Mouse (Mus musculus): ENCODE measurements around the gene Bsdc1. TPM values are rescaled to one million over a fixed set of nuclear protein-coding genes. Genes with fewer than 3 reads are reported as not detected.

Gene Bsdc1
- polyA plus RNA-seq, 1 experiment from 2014 or later = 25.0 TPM

- 79% methylated on average over 24 of the region's 24 CpGs for WGBS
- H3K4me2 ChIP-seq (ENCODE audit: low read depth, low read length) = no peak overlapping the region
- H3K27me3 ChIP-seq (ENCODE audit: control insufficient read depth, insufficient read depth, low read length) = no peaks in the 10 kb centered on the region
- H3K9me3 ChIP-seq (replicated peaks; ENCODE audit: control insufficient read depth, low read length) = no peaks in the 10 kb centered on the region
- H3K4me3 ChIP-seq (ENCODE audit: low read length) = no peak overlapping the region
- no peak overlapping the region for H3K27ac ChIP-seq (ENCODE audit: low read length)
- H3K4me1 ChIP-seq (ENCODE audit: control insufficient read depth, insufficient read depth, low read length) = peaks cover 10% of the 10 kb centered on the region
- ATAC-seq (replicated peaks; ENCODE audit: extremely low read depth, insufficient read depth, low FRiP score) = no peak
- no peak overlapping the region for H3K9ac ChIP-seq (ENCODE audit: low read length)
- peaks cover 29% of the 10 kb centered on the region for H3K36me3 ChIP-seq (ENCODE audit: control insufficient read depth, insufficient read depth)
Observed at GRCm38 (mm10) chr4:129463097-129464059, 2.0 kb downstream of the Bsdc1 start.

DNA sequence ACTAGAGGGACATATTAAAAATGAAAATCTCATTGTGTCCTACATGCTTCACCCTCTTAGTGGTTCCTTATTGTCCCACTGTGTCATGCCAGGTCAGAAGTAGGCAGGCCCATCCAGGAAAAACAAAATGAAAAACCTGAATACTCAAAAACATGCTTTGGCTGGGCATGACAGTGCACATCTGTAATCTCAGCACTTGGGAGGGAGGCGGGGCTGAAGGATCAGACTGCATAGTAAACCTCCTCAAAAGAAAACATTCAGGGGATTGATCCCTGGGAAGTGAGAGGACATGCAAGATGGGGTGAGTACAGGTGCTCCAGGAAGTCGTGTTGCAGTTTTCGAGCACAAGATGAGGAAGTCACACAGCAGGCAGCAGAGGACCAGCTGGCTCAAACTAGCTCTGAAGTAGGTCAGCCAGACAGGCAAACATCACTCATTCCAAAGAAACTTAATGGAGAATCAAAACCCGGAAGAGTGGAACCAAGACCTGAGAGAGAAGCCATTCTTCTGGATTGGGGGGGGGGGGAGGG is 3.0 kb downstream of the Bsdc1 start:
- WGBS = 86% methylated on average over 4 of the region's 4 CpGs
- Histone ChIP-seq H3K27me3 (ENCODE audit: control insufficient read depth, insufficient read depth, low read length) (no peaks in the 10 kb centered on the region), H3K9me3 (replicated peaks; ENCODE audit: control insufficient read depth, low read length) (no peaks in the 10 kb centered on the region), H3K4me2 (ENCODE audit: low read depth, low read length) (no peak overlapping the region), H3K4me1 (ENCODE audit: control insufficient read depth, insufficient read depth, low read length) (peaks cover 10% of the 10 kb centered on the region), H3K4me3 (ENCODE audit: low read length) (no peak overlapping the region), H3K9ac (ENCODE audit: low read length) (no peak overlapping the region), H3K27ac (ENCODE audit: low read length) (no peak overlapping the region), H3K36me3 (ENCODE audit: control insufficient read depth, insufficient read depth) (peaks cover 36% of the 10 kb centered on the region)
- no peak for ATAC-seq (replicated peaks; ENCODE audit: extremely low read depth, insufficient read depth, low FRiP score)

GRCm38 (mm10) chr4:129476047-129476446 is 14.7 kb downstream of the Bsdc1 start:
- Histone ChIP-seq H3K9me3 (replicated peaks; ENCODE audit: control insufficient read depth, low read length) (no peaks in the 10 kb centered on the region), H3K9ac (ENCODE audit: low read length) (no peak overlapping the region), H3K27me3 (ENCODE audit: control insufficient read depth, insufficient read depth, low read length) (no peaks in the 10 kb centered on the region), H3K4me1 (ENCODE audit: control insufficient read depth, insufficient read depth, low read length) (no peaks in the 10 kb centered on the region), H3K36me3 (ENCODE audit: control insufficient read depth, insufficient read depth) (peaks cover 40% of the 10 kb centered on the region), H3K4me2 (ENCODE audit: low read depth, low read length) (no peak overlapping the region), H3K4me3 (ENCODE audit: low read length) (no peak overlapping the region), H3K27ac (ENCODE audit: low read length) (no peak overlapping the region)
- WGBS = 90% methylated on average over 11 of the region's 11 CpGs
- ATAC-seq (replicated peaks; ENCODE audit: extremely low read depth, insufficient read depth, low FRiP score) = no peak

- H3K9ac ChIP-seq (ENCODE audit: low read length) = no peak overlapping the region
- H3K36me3 ChIP-seq (ENCODE audit: control insufficient read depth, insufficient read depth) = peaks cover 32% of the 10 kb centered on the region
- H3K27ac ChIP-seq (ENCODE audit: low read length) = no peak overlapping the region
- H3K4me3 ChIP-seq (ENCODE audit: low read length) = no peak overlapping the region
- ATAC-seq (replicated peaks; ENCODE audit: extremely low read depth, insufficient read depth, low FRiP score) = no peak
- no peaks in the 10 kb centered on the region for H3K4me1 ChIP-seq (ENCODE audit: control insufficient read depth, insufficient read depth, low read length)
- H3K9me3 ChIP-seq (replicated peaks; ENCODE audit: control insufficient read depth, low read length) = no peaks in the 10 kb centered on the region
- no peaks in the 10 kb centered on the region for H3K27me3 ChIP-seq (ENCODE audit: control insufficient read depth, insufficient read depth, low read length)
- H3K4me2 ChIP-seq (ENCODE audit: low read depth, low read length) = no peak overlapping the region
- 89% methylated on average over 3 of the region's 3 CpGs for WGBS
Observed at GRCm38 (mm10) chr4:129479863-129480262, 18.5 kb downstream of the Bsdc1 start.

DNA sequence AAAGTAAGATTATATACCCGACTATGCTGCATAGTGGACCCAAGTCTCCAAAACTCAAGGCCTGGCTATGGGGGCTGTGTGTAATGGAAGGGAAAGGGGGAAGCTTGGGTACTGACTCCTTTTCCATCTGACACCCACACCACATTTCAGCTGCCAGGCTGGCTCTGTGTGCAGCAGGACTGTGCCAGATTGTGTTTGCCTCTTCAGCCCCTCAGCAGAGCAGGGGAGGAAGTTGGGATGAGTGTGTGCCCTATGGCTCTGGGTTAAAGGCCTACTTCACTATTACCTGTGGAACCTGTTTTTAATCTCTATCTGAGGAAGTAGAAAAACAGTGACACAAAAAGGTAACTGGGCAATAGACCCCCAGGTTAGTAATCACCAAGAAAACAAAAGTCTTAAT is 19.7 kb downstream of the Bsdc1 start:
- no peak for ATAC-seq (replicated peaks; ENCODE audit: extremely low read depth, insufficient read depth, low FRiP score)
- peaks cover 33% of the 10 kb centered on the region for H3K36me3 ChIP-seq (ENCODE audit: control insufficient read depth, insufficient read depth)
- no peak overlapping the region for H3K4me2 ChIP-seq (ENCODE audit: low read depth, low read length)
- H3K27ac ChIP-seq (ENCODE audit: low read length) = no peak overlapping the region
- H3K9ac ChIP-seq (ENCODE audit: low read length) = no peak overlapping the region
- H3K4me1 ChIP-seq (ENCODE audit: control insufficient read depth, insufficient read depth, low read length) = no peaks in the 10 kb centered on the region
- no peaks in the 10 kb centered on the region for H3K27me3 ChIP-seq (ENCODE audit: control insufficient read depth, insufficient read depth, low read length)
- H3K9me3 ChIP-seq (replicated peaks; ENCODE audit: control insufficient read depth, low read length) = no peaks in the 10 kb centered on the region
- WGBS = 85% methylated on average over 1 of the region's 1 CpGs
- H3K4me3 ChIP-seq (ENCODE audit: low read length) = no peak overlapping the region

GRCm38 (mm10) chr4:129490972-129491880 is 29.8 kb downstream of the Bsdc1 start, which contains the start of the genes Tssk3 and Fam229a:
Gene Tssk3, minus strand, starts transcription at chr4:129491022.
Gene Fam229a, plus strand, starts transcription at chr4:129491190.
- peaks cover 26% of the 10 kb centered on the region for H3K36me3 ChIP-seq (ENCODE audit: control insufficient read depth, insufficient read depth)
- peak; percentile 24; the same call in 1 of the 2 replicates for ATAC-seq (replicated peaks; ENCODE audit: extremely low read depth, insufficient read depth, low FRiP score)
- peaks cover 14% of the 10 kb centered on the region for H3K4me1 ChIP-seq (ENCODE audit: control insufficient read depth, insufficient read depth, low read length)
- H3K4me3 ChIP-seq (ENCODE audit: low read length) = peak within 1 kb of the TSS; percentile 46
- peak within 1 kb of the TSS; percentile 64 for H3K9ac ChIP-seq (ENCODE audit: low read length)
- WGBS = 5% methylated on average over 70 of the region's 70 CpGs
- no peaks in the 10 kb centered on the region for H3K9me3 ChIP-seq (replicated peaks; ENCODE audit: control insufficient read depth, low read length)
- peak within 1 kb of the TSS; percentile 83 for H3K4me2 ChIP-seq (ENCODE audit: low read depth, low read length)
- H3K27me3 ChIP-seq (ENCODE audit: control insufficient read depth, insufficient read depth, low read length) = peaks cover 9% of the 10 kb centered on the region
- no peak within 1 kb of the TSS for H3K27ac ChIP-seq (ENCODE audit: low read length)

DNA sequence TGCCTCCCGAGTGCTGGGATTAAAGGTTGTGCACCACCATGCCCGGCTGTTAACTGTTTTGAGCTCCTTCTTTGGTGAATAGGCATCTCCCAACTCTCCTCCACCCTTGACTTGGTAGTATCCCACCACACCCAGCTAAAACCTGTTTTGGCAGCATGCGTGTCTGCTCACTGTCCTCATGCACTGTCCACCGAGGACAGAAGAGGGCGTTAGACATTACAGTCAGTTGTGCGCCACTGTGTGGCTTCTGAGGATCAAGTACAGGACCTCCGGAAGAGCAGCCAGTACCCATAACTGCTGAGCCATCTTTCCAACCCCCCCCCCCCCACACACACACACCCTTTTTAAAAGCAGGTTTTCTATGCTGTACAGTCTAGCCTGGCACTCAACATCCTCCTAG is 33.3 kb downstream of the Bsdc1 start:
- no peak for ATAC-seq (replicated peaks; ENCODE audit: extremely low read depth, insufficient read depth, low FRiP score)
- H3K9me3 ChIP-seq (replicated peaks; ENCODE audit: control insufficient read depth, low read length) = no peaks in the 10 kb centered on the region
- H3K4me3 ChIP-seq (ENCODE audit: low read length) = no peak overlapping the region
- no peak overlapping the region for H3K27ac ChIP-seq (ENCODE audit: low read length)
- no peaks in the 10 kb centered on the region; the same call in 1 of the 2 replicates for H3K36me3 ChIP-seq (ENCODE audit: control insufficient read depth, insufficient read depth)
- peaks cover 9% of the 10 kb centered on the region for H3K27me3 ChIP-seq (ENCODE audit: control insufficient read depth, insufficient read depth, low read length)
- peaks cover 25% of the 10 kb centered on the region for H3K4me1 ChIP-seq (ENCODE audit: control insufficient read depth, insufficient read depth, low read length)
- no peak overlapping the region for H3K9ac ChIP-seq (ENCODE audit: low read length)
- H3K4me2 ChIP-seq (ENCODE audit: low read depth, low read length) = no peak overlapping the region
- 63% methylated on average over 6 of the region's 7 CpGs for WGBS

DNA sequence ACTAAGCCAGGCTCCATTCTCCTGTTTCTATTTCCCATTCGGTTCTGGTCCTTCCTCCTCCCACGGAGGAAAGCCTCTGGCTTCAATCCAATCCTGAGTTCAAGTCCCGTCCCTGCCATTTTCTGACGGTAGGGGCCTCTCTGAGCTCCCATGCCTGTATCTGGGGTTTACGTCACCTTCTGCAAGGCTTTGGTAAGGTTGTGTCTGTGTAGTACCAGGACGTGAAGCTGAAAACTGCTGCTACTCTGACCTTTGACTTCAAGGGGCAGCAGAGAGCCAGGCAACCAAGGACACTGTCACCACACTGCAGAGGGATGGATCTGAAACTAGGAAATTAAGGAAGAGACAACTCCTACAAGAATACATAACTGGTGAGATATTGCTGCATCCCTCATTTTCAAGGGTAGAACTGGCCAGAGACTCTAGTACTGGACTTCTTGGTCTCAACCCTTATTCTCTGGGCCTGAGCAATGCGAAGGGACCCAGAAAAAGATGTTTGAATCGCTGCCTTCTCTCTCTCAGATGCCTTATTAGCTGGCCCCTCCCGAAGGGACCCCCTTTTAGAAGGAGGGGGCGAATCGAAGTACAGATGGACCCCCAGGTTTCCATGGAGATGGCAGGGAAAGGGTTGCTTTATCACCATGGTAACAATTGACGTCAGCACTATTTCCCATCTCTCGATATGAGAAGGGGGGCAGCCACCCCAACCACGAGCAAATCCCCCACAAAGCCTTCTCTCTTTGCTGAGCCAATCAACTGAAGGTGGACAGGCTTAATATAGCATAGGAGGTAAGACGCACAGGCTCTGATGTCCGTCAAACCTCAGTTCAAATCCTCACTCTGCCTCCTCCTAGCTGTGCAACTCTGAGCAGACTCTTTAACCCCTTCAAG is 34.5 kb downstream of the Bsdc1 start:
- Histone ChIP-seq H3K27me3 (ENCODE audit: control insufficient read depth, insufficient read depth, low read length) (peaks cover 9% of the 10 kb centered on the region), H3K4me3 (ENCODE audit: low read length) (peak overlapping the region; percentile 7; the same call in 1 of the 2 replicates), H3K36me3 (ENCODE audit: control insufficient read depth, insufficient read depth) (no peaks in the 10 kb centered on the region), H3K27ac (ENCODE audit: low read length) (peak overlapping the region; percentile 81), H3K4me1 (ENCODE audit: control insufficient read depth, insufficient read depth, low read length) (peaks cover 25% of the 10 kb centered on the region), H3K4me2 (ENCODE audit: low read depth, low read length) (no peak overlapping the region), H3K9ac (ENCODE audit: low read length) (peak overlapping the region; percentile 17; the same call in 1 of the 2 replicates), H3K9me3 (replicated peaks; ENCODE audit: control insufficient read depth, low read length) (no peaks in the 10 kb centered on the region)
- no peak for ATAC-seq (replicated peaks; ENCODE audit: extremely low read depth, insufficient read depth, low FRiP score)
- 30% methylated on average over 16 of the region's 16 CpGs for WGBS

All from heart, embryonic 16.5 days (tissue).